Comparison of ENCODE assay signal across 5 mouse cellular contexts in genomic region chr11:9316545-9316944, GRCm38 (mm10).
"Had no signal": no experiment of that assay in that cellular context is flagged by ENCODE, and none has a peak within 500 bp of the region (broad histone marks: within the 10 kb centered on the region; RNA-seq: fewer than 3 reads in every experiment).

No protein-coding gene starts in this region.

- H3K4me1 ChIP-seq: intestine, embryonic 15.5 days; limb, embryonic 13.5 days; liver, embryonic 13.5 days had no signal

- DNase-seq: liver, embryonic 13.5 days had no signal

- H3K4me3 ChIP-seq: intestine, embryonic 15.5 days; layer of hippocampus, adult 2 months; limb, embryonic 13.5 days; liver, embryonic 13.5 days; midbrain, embryonic 13.5 days had no signal

- H3K36me3 ChIP-seq: intestine, embryonic 15.5 days; limb, embryonic 13.5 days; liver, embryonic 13.5 days; midbrain, embryonic 13.5 days had no signal

- H3K4me2 ChIP-seq: intestine, embryonic 15.5 days; limb, embryonic 13.5 days; liver, embryonic 13.5 days; midbrain, embryonic 13.5 days had no signal

- H3K27ac ChIP-seq: intestine, embryonic 15.5 days; layer of hippocampus, adult 2 months; limb, embryonic 13.5 days; liver, embryonic 13.5 days; midbrain, embryonic 13.5 days had no signal

- H3K9me3 ChIP-seq: intestine, embryonic 15.5 days; limb, embryonic 13.5 days; liver, embryonic 13.5 days; midbrain, embryonic 13.5 days had no signal

- H3K9ac ChIP-seq: intestine, embryonic 15.5 days; limb, embryonic 13.5 days; liver, embryonic 13.5 days; midbrain, embryonic 13.5 days had no signal

- ATAC-seq: intestine, embryonic 15.5 days had no signal

- H3K27me3 ChIP-seq: intestine, embryonic 15.5 days; limb, embryonic 13.5 days; liver, embryonic 13.5 days; midbrain, embryonic 13.5 days had no signal
